Mouse (Mus musculus) thymus, postnatal 36 days (tissue): ENCODE measurements at regions not wholly inside any gene's neighbourhood (a gene's known extent, or its start where the extent isn't known, plus 50 kb on each side); places are given as distances from the start of the nearest gene placed in this dataset.
"Not testable (repeated sequence)": the region's sequence is repeated elsewhere in the genome, so short reads cannot be mapped to it uniquely, and the experiment has no call there.

Experiments
- DNase-seq, 2 experiments: peaks; one replicate each; pipeline ENCODE4 v3.0.0; 2022; ENCODE audit warnings: mixed read lengths in 2 of 2

GRCm38 (mm10) chr5:76081379-76081778 lies 58.7 kb upstream of the Srd5a3 start:
- DNase-seq = not testable (repeated sequence)

- no peak for DNase-seq
Measured at GRCm38 (mm10) chr5:76080429-76080828, 59.6 kb upstream of the Srd5a3 start.

DNA sequence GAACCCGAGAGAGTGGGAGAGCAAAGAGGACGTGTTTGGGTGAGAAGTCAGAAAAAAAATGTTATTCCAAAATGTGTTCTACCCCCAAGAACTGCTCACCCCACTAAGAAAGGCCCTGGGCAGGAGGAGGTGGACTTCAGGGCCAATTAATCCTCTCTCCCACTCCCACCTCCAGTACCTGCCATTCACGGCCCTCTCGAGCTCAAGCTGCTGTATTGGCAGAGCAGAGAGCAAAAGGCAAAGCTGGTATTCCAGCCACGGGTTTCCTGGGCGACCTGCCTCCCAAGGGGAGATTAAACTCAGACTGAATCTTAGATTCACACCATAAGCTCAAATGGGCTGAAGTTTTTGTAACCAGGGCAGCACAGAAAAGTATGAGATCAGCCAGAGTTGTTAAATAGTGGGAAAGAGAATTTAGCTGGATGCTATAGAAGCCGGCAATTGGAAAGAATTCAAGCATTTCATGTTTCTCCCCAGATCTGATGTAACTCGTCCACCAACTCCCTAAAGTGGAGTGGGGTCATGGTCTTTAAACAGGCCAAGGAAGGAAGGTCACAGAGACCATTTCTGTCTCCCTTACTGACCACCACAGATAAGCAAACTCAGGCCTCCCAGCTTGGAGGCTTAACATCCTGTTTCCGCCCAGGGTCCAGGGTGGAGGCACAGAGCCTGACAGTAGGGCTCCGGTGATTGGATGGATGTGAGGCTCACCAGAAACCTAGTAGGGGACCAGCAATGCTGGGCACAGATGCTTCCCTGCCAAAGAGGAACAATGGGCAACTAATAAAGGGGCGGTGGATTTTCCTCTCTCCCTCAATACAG lies 60.7 kb upstream of the Srd5a3 start:
- DNase-seq = no peak

GRCm38 (mm10) chr5:76078485-76078884 lies 61.6 kb upstream of the Srd5a3 start:
- no peak for DNase-seq

GRCm38 (mm10) chr5:76076283-76076682 lies 63.8 kb upstream of the Srd5a3 start:
- no peak for DNase-seq

- no peak for DNase-seq
Measured at GRCm38 (mm10) chr5:76075401-76075800, 64.7 kb upstream of the Srd5a3 start.

DNA sequence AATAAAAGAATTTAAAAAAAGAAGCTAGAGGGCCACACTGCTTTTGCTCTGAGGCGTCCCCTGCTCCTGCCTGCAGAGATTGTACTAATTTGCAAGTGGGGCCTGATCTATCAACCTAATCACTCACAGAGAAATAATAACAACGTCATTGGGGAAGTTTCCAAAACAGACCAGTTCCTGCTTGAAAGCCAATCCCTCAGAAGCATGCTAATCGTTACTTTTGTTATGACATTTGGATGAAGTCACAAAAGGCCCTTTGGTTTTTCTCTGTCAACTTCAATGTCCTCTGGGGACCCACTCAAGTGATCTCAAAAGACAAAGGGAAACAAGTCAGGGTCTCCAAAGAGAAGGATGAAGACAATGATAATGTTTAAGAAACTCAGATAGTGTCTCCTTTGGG lies 72.2 kb upstream of the Srd5a3 start:
- DNase-seq = no peak

GRCm38 (mm10) chr5:76067231-76067630 lies 72.8 kb upstream of the Srd5a3 start:
- DNase-seq = no peak

DNA sequence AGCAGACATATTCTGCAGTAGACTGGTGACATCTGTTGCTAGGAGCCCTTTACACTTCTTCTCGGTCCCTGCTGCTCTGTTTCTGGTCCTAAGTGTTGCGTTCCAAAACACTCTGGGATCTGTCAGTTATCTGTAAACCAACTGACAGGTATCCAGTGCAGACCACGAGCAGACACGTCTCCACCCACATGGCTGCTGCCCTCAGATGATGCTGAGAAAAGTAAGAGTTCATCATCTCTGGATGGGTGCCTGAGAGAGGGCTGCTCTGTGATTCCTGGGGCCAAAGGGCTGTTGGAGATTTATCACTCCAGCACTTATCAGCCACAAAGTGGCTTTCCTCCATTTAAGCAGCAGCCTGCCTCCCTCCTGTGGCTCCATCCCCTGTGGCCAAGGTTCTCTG lies 74.3 kb upstream of the Srd5a3 start:
- DNase-seq = no peak

GRCm38 (mm10) chr5:76065227-76065626 lies 74.8 kb upstream of the Srd5a3 start:
- DNase-seq = no peak

DNA sequence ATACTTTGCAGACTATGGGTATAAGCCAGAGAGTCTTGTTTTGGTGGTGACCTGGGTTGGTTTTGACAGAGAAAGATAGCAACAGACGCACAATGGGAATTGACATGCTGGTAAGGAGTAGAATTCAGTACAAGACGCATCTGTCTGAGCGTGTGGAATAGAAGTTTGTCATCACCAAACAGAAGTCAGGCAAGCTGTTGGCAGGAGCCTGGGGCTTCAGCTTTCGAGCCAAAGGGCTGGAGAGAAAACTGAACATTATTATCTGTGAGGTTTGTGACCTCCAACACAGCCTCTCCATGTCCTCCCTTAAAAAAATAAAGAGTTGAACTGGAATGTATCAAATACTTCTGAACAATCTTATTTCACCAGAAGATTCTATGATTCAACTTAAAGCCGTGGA lies 75.4 kb upstream of the Srd5a3 start:
- DNase-seq = no peak

GRCm38 (mm10) chr5:76063473-76063872 lies 76.6 kb upstream of the Srd5a3 start:
- DNase-seq = no peak

GRCm38 (mm10) chr5:76058011-76058410 lies 79.8 kb upstream of the Kdr start:
- DNase-seq = no peak

- no peak for DNase-seq
Measured at GRCm38 (mm10) chr5:76055849-76056248, 77.6 kb upstream of the Kdr start.

DNA sequence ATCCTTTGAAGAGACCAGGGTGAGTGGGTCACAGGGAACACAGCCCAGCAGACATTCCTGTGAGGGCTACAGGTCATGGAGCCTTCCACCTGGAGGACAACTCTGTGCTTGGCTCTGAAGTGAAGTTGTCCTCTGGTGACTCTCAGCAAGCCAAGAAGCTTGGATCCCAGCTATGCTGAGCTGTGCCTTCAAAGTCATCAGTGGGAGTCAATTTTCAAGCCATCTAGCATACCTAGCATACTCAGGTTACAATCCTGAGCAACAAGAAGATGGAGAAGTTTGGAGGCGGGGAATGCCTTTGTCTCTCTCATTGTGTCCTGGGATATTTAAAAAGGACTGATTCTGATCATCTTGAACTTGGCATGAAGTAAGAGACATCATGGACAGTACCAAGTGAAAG lies 74.5 kb upstream of the Kdr start:
- no peak for DNase-seq

DNA sequence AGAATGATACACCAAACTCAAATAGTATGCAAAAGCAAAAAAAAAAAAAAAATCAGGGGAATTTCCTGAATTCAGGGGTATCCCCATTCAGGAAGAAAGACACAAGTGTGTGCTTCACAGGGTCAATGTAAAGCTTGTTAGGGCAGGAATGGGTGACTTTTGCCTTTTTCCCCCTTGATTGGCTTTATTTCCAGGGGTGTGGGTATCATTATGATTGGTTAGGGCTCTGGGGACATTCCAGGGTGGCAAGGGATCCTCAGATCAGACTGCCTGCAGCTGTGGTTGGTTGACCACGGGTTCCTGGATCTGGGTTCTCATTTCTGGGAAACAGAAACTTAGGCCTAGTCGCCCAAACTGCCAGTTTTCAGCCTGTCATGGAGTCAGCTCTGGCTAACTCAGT lies 73.4 kb upstream of the Kdr start:
- no peak for DNase-seq

- no peak for DNase-seq
Measured at GRCm38 (mm10) chr5:76048103-76048874, 70.0 kb upstream of the Kdr start.

DNA sequence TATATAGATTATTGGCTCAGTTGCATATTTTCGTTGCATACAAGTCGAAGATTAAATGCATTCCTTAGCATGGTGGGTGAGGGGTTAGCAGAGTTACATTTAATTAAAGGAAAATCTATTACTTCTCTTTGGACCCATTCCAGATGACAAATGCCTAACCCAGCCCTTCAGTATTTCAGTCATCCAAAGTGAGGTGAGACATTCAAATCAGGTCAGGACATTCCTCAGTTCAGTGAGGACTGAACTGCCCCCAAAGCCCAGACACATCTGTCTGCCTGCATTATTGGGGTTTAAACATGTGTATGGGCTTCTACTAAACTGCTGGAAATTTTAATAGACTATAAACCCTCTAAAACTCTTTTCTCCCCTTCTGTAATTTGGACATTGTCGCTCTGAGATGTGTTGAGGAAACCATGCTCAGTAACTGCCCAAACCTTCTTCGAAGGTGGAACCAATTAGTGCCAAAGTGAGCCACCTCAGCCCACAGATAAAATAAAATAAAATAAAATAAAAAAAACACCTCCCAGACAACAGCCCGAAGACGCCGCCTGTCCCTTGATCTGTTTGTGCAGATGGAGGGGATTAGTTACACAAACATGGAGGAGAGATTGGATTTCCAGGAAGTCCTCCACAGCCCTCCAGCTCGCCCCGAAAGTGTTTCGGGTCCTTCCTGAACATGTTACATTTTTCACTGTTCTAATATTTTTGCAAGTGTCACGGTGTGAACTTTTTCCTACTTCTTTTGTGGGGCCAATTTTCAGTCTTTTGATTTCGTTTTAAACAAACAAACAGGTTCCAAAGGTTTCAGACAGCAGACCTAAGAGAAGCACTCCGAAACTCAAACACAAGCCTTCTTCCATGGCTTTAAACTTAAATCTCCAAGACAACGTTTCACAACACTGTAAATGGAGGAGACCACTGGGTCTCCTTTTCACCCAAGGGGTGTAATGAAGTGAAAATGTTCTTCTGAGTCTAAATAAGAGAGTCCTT lies 65.6 kb upstream of the Kdr start:
- no peak for DNase-seq

DNA sequence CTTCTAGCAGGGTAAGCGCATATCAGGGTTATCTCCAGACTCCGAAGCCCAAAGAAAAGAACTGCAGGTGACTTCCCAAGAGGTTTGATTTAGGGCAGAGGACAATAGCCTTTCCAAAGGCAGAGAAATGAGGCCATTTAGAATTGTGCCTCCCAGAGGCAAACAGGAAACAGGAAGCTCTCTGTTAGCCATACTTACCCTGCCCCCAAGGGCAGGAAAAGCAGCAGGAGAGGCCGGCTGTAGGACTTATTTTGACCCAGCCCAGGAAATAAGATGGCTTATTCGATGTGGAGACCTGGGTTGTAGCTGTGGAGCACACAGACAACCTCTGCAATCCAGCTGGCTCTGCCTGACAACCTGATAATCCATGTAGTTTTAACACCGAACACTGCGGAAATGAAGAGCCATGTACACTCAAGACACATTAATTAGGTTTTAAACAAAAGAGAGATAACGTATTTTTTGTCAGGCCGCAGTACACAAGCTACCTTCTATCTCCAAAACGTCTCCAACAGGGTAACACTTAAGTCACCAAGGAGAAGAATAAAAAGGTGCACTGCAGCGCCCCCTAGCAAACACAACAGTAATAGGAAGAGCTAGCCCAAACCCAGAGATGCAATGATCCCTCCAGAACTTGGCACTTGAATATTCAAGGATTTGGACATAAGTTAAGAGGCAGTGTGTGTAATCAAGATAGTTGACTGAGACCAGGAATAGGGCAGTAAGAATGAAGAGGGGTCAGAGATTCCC lies 62.4 kb upstream of the Kdr start:
- peak in 1 of 2 experiments; percentile 6 for DNase-seq

GRCm38 (mm10) chr5:76028729-76029128 lies 50.5 kb upstream of the Kdr start:
- DNase-seq = no peak
